Mouse (Mus musculus) olfactory bulb, adult 2 months (tissue): ENCODE results near the gene C1rl.
"Not testable (repeated sequence)": the region's sequence is repeated elsewhere in the genome, so short reads cannot be mapped to it uniquely, and the experiment has no call there.

ENCODE experiments used
- CTCF ChIP-seq: fragments of 200-500 bp; IDR thresholded peaks from 2 replicates; pipeline ENCODE4 v1.5.1; 2012; ENCODE audit warnings: low read depth, mild to moderate bottlenecking, low read length, moderate library complexity; ENCODE audit not compliant: insufficient read depth
- POLR2A ChIP-seq: fragments of 200-500 bp; IDR thresholded peaks from 2 replicates; pipeline ENCODE4 v1.6.1; 2012; ENCODE audit warnings: mild to moderate bottlenecking, low read depth, low read length, moderate library complexity; ENCODE audit not compliant: insufficient read depth

GRCm38 (mm10) chr6:124536125-124536829 lies 43.4 kb downstream of the C1rl start:
- not testable (repeated sequence) for TF ChIP-seq CTCF, POLR2A
